Mouse (Mus musculus) megakaryocyte, embryonic 14.5 days (primary cell): ENCODE results near the gene Cpne2.

ENCODE experiments used
- FLI1 ChIP-seq: IDR thresholded peaks from 2 replicates; pipeline ENCODE4 v1.6.1; 2012; ENCODE audit warnings: low read length, inconsistent platforms, mixed read lengths
- GATA1 ChIP-seq: IDR thresholded peaks from 3 replicates; pipeline ENCODE4 v1.6.1; 2012; ENCODE audit warnings: mixed read lengths, low read length, inconsistent platforms, borderline replicate concordance

- no peak for TF ChIP-seq GATA1
- no peak for TF ChIP-seq FLI1
Observed at GRCm38 (mm10) chr8:94564421-94564820, 31.6 kb downstream of the Cpne2 start.
